Mouse (Mus musculus) limb, embryonic 10.5 days (tissue): ENCODE data around the gene Ank3. TPM values are rescaled to one million over a fixed set of nuclear protein-coding genes. Genes with fewer than 3 reads are reported as not detected.

Experiments used
- DNase-seq: peaks from one replicate; pipeline ENCODE4 v3.0.0-alpha.2; 2017; ENCODE audit warnings: low spot score
- H3K27ac ChIP-seq: fragments of 300-500 bp; sonication (generic); 2 replicates; pipeline ENCODE4 v1.5.1; 2016; ENCODE audit warnings: mild to moderate bottlenecking
- H3K27me3 ChIP-seq: fragments of 300-500 bp; sonication (generic); 2 replicates; pipeline ENCODE4 v1.6.1; 2016; ENCODE audit warnings: low read depth, mild to moderate bottlenecking; ENCODE audit not compliant: poor library complexity, severe bottlenecking
- H3K36me3 ChIP-seq: fragments of 300-500 bp; sonication (generic); 2 replicates; pipeline ENCODE4 v1.6.1; 2016; ENCODE audit warnings: mild to moderate bottlenecking, moderate library complexity
- H3K4me1 ChIP-seq: fragments of 300-500 bp; sonication (generic); 2 replicates; pipeline ENCODE4 v1.6.1; 2016
- H3K4me3 ChIP-seq: fragments of 300-500 bp; sonication (generic); 2 replicates; pipeline ENCODE4 v1.5.1; 2016; ENCODE audit warnings: mild to moderate bottlenecking, moderate library complexity
- H3K9me3 ChIP-seq: fragments of 300-500 bp; sonication (generic); replicated peaks from 2 replicates; pipeline ENCODE4 v1.6.1; 2016; ENCODE audit warnings: mild to moderate bottlenecking
- WGBS: fragments of 180-500 bp; shearing (Covaris S2); methylation state at CpG from one replicate; pipeline ENCODE4 v1.1.7; 2016; 5-methylcytosine and 5-hydroxymethylcytosine counted together
- polyA plus RNA-seq: library from polyadenylated mRNA; unstranded; fragments of >200 nt; fragmentation: Nextera tagmentation; extraction: Ambion mirVana; gene quantifications from 2 replicates; pipeline ENCODE4 v1.2.1, GENCODE M21; 2016

Ank3 gene
- polyA plus RNA-seq, 1 experiment from 2014 or later, result 26.1 TPM

GRCm38 (mm10) chr10:70069321-70069720, 670.7 kb downstream of the Ank3 start:
- no peak overlapping the region for H3K27ac ChIP-seq
- WGBS, result 51% methylated on average over 6 of the region's 6 CpGs

GRCm38 (mm10) chr10:70071334-70071733, 672.8 kb downstream of the Ank3 start:
- Histone ChIP-seq H3K4me3 (no peak overlapping the region), H3K9me3 (no peaks in the 10 kb centered on the region), H3K4me1 (no peaks in the 10 kb centered on the region), H3K27me3 (no peaks in the 10 kb centered on the region), H3K27ac (no peak overlapping the region), H3K36me3 (no peaks in the 10 kb centered on the region)
- 88% methylated on average over 4 of the region's 4 CpGs for WGBS
- DNase-seq, result no peak

More at GRCm38 (mm10) chr10:70069321-70069720, 670.7 kb downstream of the Ank3 start:
- H3K27me3 ChIP-seq, result no peaks in the 10 kb centered on the region
- H3K4me1 ChIP-seq, result no peaks in the 10 kb centered on the region
- H3K36me3 ChIP-seq, result no peaks in the 10 kb centered on the region
- no peak overlapping the region for H3K4me3 ChIP-seq
- no peak for DNase-seq
- no peaks in the 10 kb centered on the region for H3K9me3 ChIP-seq

Other genes starting within 250 kb of the Ank3 start
- gene Rhobtb1, start 247.3 kb upstream of the Ank3 start, polyA plus RNA-seq, result 15.3 and 20.2 TPM in 2 replicates
- gene A930033H14Rik, start 185.7 kb upstream of the Ank3 start, polyA plus RNA-seq, result 1.0 and 1.6 TPM in 2 replicates
- gene Cdk1, start 45.8 kb upstream of the Ank3 start, polyA plus RNA-seq, result 546 and 560 TPM in 2 replicates